In genomic region chr5:117469572-117469971, GRCm38 (mm10) we compare ENCODE assay signal across 28 mouse cellular contexts. TPM values are rescaled to one million over a fixed set of nuclear protein-coding genes. Genes with fewer than 3 reads are reported as not detected.
DNase-seq lines count a peak whose midpoint lies in the region; ATAC-seq and TF ChIP-seq lines count a peak whose summit lies in the region.
"Had no signal": no experiment of that assay in that cellular context is flagged by ENCODE, and none has a peak within 500 bp of the region (broad histone marks: within the 10 kb centered on the region; RNA-seq: fewer than 3 reads in every experiment).

No protein-coding gene starts in this region.

- 23% methylated on average over 8 of the region's 8 CpGs for WGBS in liver, embryonic 12.5 days (ENCODE audit: insufficient replicate concordance)
- WGBS in liver, postnatal 0 days (ENCODE audit: insufficient replicate concordance), result 37% methylated on average over 8 of the region's 8 CpGs
- WGBS in hindbrain, embryonic 13.5 days, result 91% methylated on average over 8 of the region's 8 CpGs
- 91% methylated on average over 8 of the region's 8 CpGs for WGBS in embryonic facial prominence, embryonic 10.5 days

- no peaks in the 10 kb centered on the region for H3K27me3 ChIP-seq in CH12.LX (replicated peaks)
- H3K27me3 ChIP-seq in liver, embryonic 12.5 days (replicated peaks), result no peaks in the 10 kb centered on the region; the same call in 1 of the 2 replicates
- no peaks in the 10 kb centered on the region for H3K27me3 ChIP-seq in liver, postnatal 0 days (ENCODE audit: insufficient read depth, low read length)
- H3K27me3 ChIP-seq in hindbrain, embryonic 13.5 days, result no peaks in the 10 kb centered on the region
- no peaks in the 10 kb centered on the region for H3K27me3 ChIP-seq in embryonic facial prominence, embryonic 10.5 days (replicated peaks; ENCODE audit: low read depth, poor library complexity, severe bottlenecking)
- H3K27me3 ChIP-seq: forebrain, embryonic 13.5 days; heart, embryonic 12.5 days; intestine, embryonic 15.5 days; limb, embryonic 13.5 days; midbrain, embryonic 13.5 days; neural tube, embryonic 13.5 days had no signal

- peaks cover 10% of the 10 kb centered on the region for H3K9me3 ChIP-seq in CH12.LX (replicated peaks; ENCODE audit: low read length)
- H3K9me3 ChIP-seq in liver, embryonic 12.5 days (replicated peaks), result no peaks in the 10 kb centered on the region
- no peaks in the 10 kb centered on the region for H3K9me3 ChIP-seq in liver, postnatal 0 days (ENCODE audit: low read length)
- no peaks in the 10 kb centered on the region for H3K9me3 ChIP-seq in hindbrain, embryonic 13.5 days
- no peaks in the 10 kb centered on the region for H3K9me3 ChIP-seq in embryonic facial prominence, embryonic 10.5 days
- H3K9me3 ChIP-seq: forebrain, embryonic 13.5 days; hindbrain, embryonic 10.5 days; intestine, embryonic 15.5 days; limb, embryonic 13.5 days; midbrain, embryonic 13.5 days; neural tube, embryonic 13.5 days had no signal

- dilution Hi-C loops in CH12.LX (cut with MboI; ENCODE audit: extremely low pct_ligation_motif_present, extremely low pct_unique_long_range_greater_than_20kb, low sequenced_read_pairs), result no loop called here

- no peak for TF ChIP-seq POLR2A in CH12.LX (IDR thresholded peaks at IDR 0.05; ENCODE audit: low read depth, low read length)

- no peak for TF ChIP-seq RAD21 in CH12.LX (IDR thresholded peaks at IDR 0.05; ENCODE audit: low read depth, low read length)

- H3K4me1 ChIP-seq in CH12.LX (ENCODE audit: control insufficient read depth in 1 of 2, insufficient read depth in 2 of 2), result peaks cover 20 to 22% of the 10 kb centered on the region in 2 experiments
- peaks cover 11% of the 10 kb centered on the region; the same call in 1 of the 2 replicates for H3K4me1 ChIP-seq in liver, embryonic 12.5 days
- no peaks in the 10 kb centered on the region for H3K4me1 ChIP-seq in liver, postnatal 0 days (ENCODE audit: insufficient read depth)
- no peaks in the 10 kb centered on the region for H3K4me1 ChIP-seq in hindbrain, embryonic 13.5 days (replicated peaks)
- no peaks in the 10 kb centered on the region for H3K4me1 ChIP-seq in embryonic facial prominence, embryonic 10.5 days
- H3K4me1 ChIP-seq: forebrain, embryonic 13.5 days; heart, embryonic 12.5 days; hindbrain, embryonic 10.5 days; intestine, embryonic 15.5 days; limb, embryonic 13.5 days; midbrain, embryonic 13.5 days; neural tube, embryonic 13.5 days had no signal

- peak overlapping the region; percentile 34; the same call in 1 of the 2 replicates for H3K9ac ChIP-seq in CH12.LX (ENCODE audit: insufficient read depth, low read depth)
- no peak overlapping the region for H3K9ac ChIP-seq in liver, embryonic 12.5 days
- H3K9ac ChIP-seq in liver, postnatal 0 days (replicated peaks), result no peak overlapping the region
- no peak overlapping the region for H3K9ac ChIP-seq in hindbrain, embryonic 13.5 days
- H3K9ac ChIP-seq: forebrain, embryonic 13.5 days; heart, embryonic 12.5 days; intestine, embryonic 15.5 days; limb, embryonic 13.5 days; lung, embryonic 14.5 days; midbrain, embryonic 13.5 days; neural tube, embryonic 13.5 days had no signal

- TF ChIP-seq EP300 in CH12.LX (IDR thresholded peaks at IDR 0.05; ENCODE audit: low read length), result no peak
- TF ChIP-seq EP300 in liver, postnatal 0 days (IDR thresholded peaks at IDR 0.05; ENCODE audit: low read depth), result peak; percentile 92

- H3K79me2 ChIP-seq in CH12.LX (replicated peaks; ENCODE audit: control insufficient read depth, extremely low read depth, insufficient read depth, poor library complexity, severe bottlenecking), result no peaks in the 10 kb centered on the region

- in situ Hi-C loops in CH12.LX (cut with MboI; ENCODE audit: low pct_ligation_motif_present, low pct_unique_long_range_greater_than_20kb, low sequenced_read_pairs), result no loop called here

- no peak for TF ChIP-seq CTCF in CH12.LX (conservative IDR thresholded peaks at IDR 0.05 in 1 of 2, IDR thresholded peaks at IDR 0.05 in 1 of 2; ENCODE audit: low read depth in 2 of 2, low read length in 2 of 2)
- no peak for TF ChIP-seq CTCF in liver, postnatal 0 days (IDR thresholded peaks at IDR 0.05; ENCODE audit: low read depth)

- H3K36me3 ChIP-seq in CH12.LX (replicated peaks in 1 of 2; ENCODE audit: control insufficient read depth in 1 of 2, insufficient read depth in 1 of 2, low read length in 1 of 2), result peaks cover 0 to 2% of the 10 kb centered on the region in 2 experiments
- H3K36me3 ChIP-seq in liver, embryonic 12.5 days, result no peaks in the 10 kb centered on the region
- no peaks in the 10 kb centered on the region for H3K36me3 ChIP-seq in liver, postnatal 0 days (replicated peaks; ENCODE audit: insufficient read depth, low read length)
- no peaks in the 10 kb centered on the region for H3K36me3 ChIP-seq in hindbrain, embryonic 13.5 days
- H3K36me3 ChIP-seq in embryonic facial prominence, embryonic 10.5 days (replicated peaks), result no peaks in the 10 kb centered on the region
- H3K36me3 ChIP-seq: heart, embryonic 12.5 days; hindbrain, embryonic 10.5 days; intestine, embryonic 15.5 days; limb, embryonic 13.5 days; midbrain, embryonic 13.5 days; neural tube, embryonic 13.5 days had no signal

- H3K4me2 ChIP-seq in CH12.LX (ENCODE audit: insufficient read depth, low read depth, poor library complexity, severe bottlenecking), result peak overlapping the region; percentile 65
- no peak overlapping the region for H3K4me2 ChIP-seq in liver, embryonic 12.5 days
- no peak overlapping the region for H3K4me2 ChIP-seq in liver, postnatal 0 days (ENCODE audit: low read depth, low read length)
- no peak overlapping the region for H3K4me2 ChIP-seq in hindbrain, embryonic 13.5 days
- H3K4me2 ChIP-seq: forebrain, embryonic 13.5 days; heart, embryonic 12.5 days; intestine, embryonic 15.5 days; limb, embryonic 13.5 days; lung, embryonic 14.5 days; midbrain, embryonic 13.5 days; neural tube, embryonic 13.5 days had no signal

- no peak overlapping the region for H3K4me3 ChIP-seq in CH12.LX (replicated peaks in 1 of 3; ENCODE audit: low read depth in 2 of 3, low read length in 2 of 3, poor library complexity in 1 of 3)
- H3K4me3 ChIP-seq in liver, embryonic 12.5 days, result no peak overlapping the region
- no peak overlapping the region for H3K4me3 ChIP-seq in liver, postnatal 0 days (ENCODE audit: low read depth, low read length)
- no peak overlapping the region for H3K4me3 ChIP-seq in hindbrain, embryonic 13.5 days
- no peak overlapping the region for H3K4me3 ChIP-seq in embryonic facial prominence, embryonic 10.5 days
- H3K4me3 ChIP-seq: forebrain, embryonic 13.5 days; heart, embryonic 12.5 days; hindbrain, embryonic 10.5 days; intestine, embryonic 15.5 days; limb, embryonic 13.5 days; megakaryocyte, embryonic 14.5 days; midbrain, embryonic 13.5 days; neural tube, embryonic 13.5 days had no signal

- peak; percentile 87 for ATAC-seq in common myeloid progenitor, adult 5-6 weeks (replicated peaks; ENCODE audit: low read depth, poor library complexity, severe bottlenecking)
- ATAC-seq in liver, embryonic 12.5 days, result peak; percentile 60; the same call in 1 of the 2 replicates
- ATAC-seq in liver, postnatal 0 days, result peak; percentile 62
- ATAC-seq in hindbrain, embryonic 13.5 days (ENCODE audit: low FRiP score), result no peak
- ATAC-seq: forebrain, embryonic 13.5 days; hindbrain, embryonic 16.5 days; intestine, embryonic 15.5 days; midbrain, embryonic 13.5 days had no signal

- no peak overlapping the region for H3K27ac ChIP-seq in CH12.LX (ENCODE audit: insufficient read depth, low read depth)
- no peak overlapping the region for H3K27ac ChIP-seq in liver, embryonic 12.5 days
- no peak overlapping the region for H3K27ac ChIP-seq in liver, postnatal 0 days (ENCODE audit: low read depth)
- no peak overlapping the region for H3K27ac ChIP-seq in hindbrain, embryonic 13.5 days
- H3K27ac ChIP-seq in embryonic facial prominence, embryonic 10.5 days (replicated peaks), result no peak overlapping the region
- H3K27ac ChIP-seq: forebrain, embryonic 13.5 days; hindbrain, embryonic 10.5 days; intestine, embryonic 15.5 days; limb, embryonic 13.5 days; midbrain, embryonic 13.5 days; neural tube, embryonic 13.5 days had no signal

- DNase-seq in CH12.LX (ENCODE audit: extremely low read depth), result no peak
- DNase-seq in liver, postnatal 0 days, result no peak
- no peak for DNase-seq in lung, postnatal 25 days (ENCODE audit: low spot score)
- DNase-seq in lung, postnatal 4 days, result no peak
- no peak for DNase-seq in embryonic facial prominence, embryonic 10.5 days (ENCODE audit: low spot score)
- DNase-seq: adrenal gland, postnatal 25 days; cerebellum, adult 9-10 months; gastrocnemius, postnatal 25 days; heart, adult 11 months; kidney, adult 2 months; kidney, postnatal 4 days; lung, embryonic 14.5 days; lung, postnatal 14 days; right cerebral cortex, postnatal 4 days; thymus, postnatal 4 days had no signal

TF ChIP-seq in CH12.LX, 34 proteins besides CTCF, POLR2A, EP300 and RAD21:
- peak; percentile 48; the same call in 1 of the 2 replicates for TF ChIP-seq IRF4 (IDR thresholded peaks at IDR 0.05; ENCODE audit: low read depth, low read length)
- TF ChIP-seq KAT2A (IDR thresholded peaks at IDR 0.05; ENCODE audit: insufficient replicate concordance, low read length), result no peak

RNA-seq across cellular contexts. Expression of gene Ksr2, which starts 55.8 kb away (rescaled TPM):
- total RNA-seq in CH12.LX (2012; rRNA removed) (1.3 and 1.9 TPM in 2 replicates), CH12.LX (2014; rRNA removed) (0.26 and 0.36 TPM in 2 replicates)
- polyA plus RNA-seq in CH12.LX (2012; ENCODE audit: insufficient read length, low read depth), result 1.0 and 1.2 TPM in 2 replicates
- under 0.01 and 0.19 TPM in 2 replicates for total RNA-seq in common myeloid progenitor, adult 5-6 weeks (2017)
- polyA plus RNA-seq in liver, embryonic 12.5 days (2016; fragmentation: Nextera tagmentation; extraction: Ambion mirVana), result 0.02 TPM in 1 of 2 replicates, not detected in the other
- 0.08 and 0.09 TPM in 2 replicates for polyA plus RNA-seq in liver, postnatal 0 days (2015; fragmentation: Nextera tagmentation; extraction: Ambion mirVana)
- 6.4 and 7.1 TPM in 2 replicates for polyA plus RNA-seq in hindbrain, embryonic 13.5 days (2015; fragmentation: Nextera tagmentation; extraction: Ambion mirVana)
- polyA plus RNA-seq in embryonic facial prominence, embryonic 10.5 days (2016; fragmentation: Nextera tagmentation; extraction: Ambion mirVana), result 0.24 and 0.32 TPM in 2 replicates
- polyA plus RNA-seq: heart, postnatal 0 days had no signal
